Mouse (Mus musculus): Measurements from ENCODE around the gene Des.
A peak's percentile ranks its signal among the peaks of the same experiment; 100 is the strongest.

The Des gene

GRCm38 (mm10) chr1:75384470-75385141, 24.5 kb downstream of the Des start:
- no peak for DNase-seq (ENCODE audit: low read depth)

- DNase-seq (ENCODE audit: low read depth) = no peak
Measured at GRCm38 (mm10) chr1:75385142-75385730, 25.1 kb downstream of the Des start.

GRCm38 (mm10) chr1:75386149-75386548, 26.0 kb downstream of the Des start:
- DNase-seq (ENCODE audit: low read depth) = no peak

GRCm38 (mm10) chr1:75387469-75387928, 27.4 kb downstream of the Des start:
- DNase-seq (ENCODE audit: low read depth) = no peak

- no peak for DNase-seq (ENCODE audit: low read depth)
Measured at GRCm38 (mm10) chr1:75387929-75388897, 28.1 kb downstream of the Des start.

- DNase-seq (ENCODE audit: low read depth) = no peak
Measured at GRCm38 (mm10) chr1:75388898-75389515, 28.9 kb downstream of the Des start.

- DNase-seq (ENCODE audit: low read depth) = no peak
Measured at GRCm38 (mm10) chr1:75393139-75393538, 33.0 kb downstream of the Des start.

- DNase-seq (ENCODE audit: low read depth) = no peak
Measured at GRCm38 (mm10) chr1:75393846-75394245, 33.7 kb downstream of the Des start.

- peak; percentile 77 for DNase-seq (ENCODE audit: low read depth)
Measured at GRCm38 (mm10) chr1:75398761-75399402, 38.8 kb downstream of the Des start.

- DNase-seq (ENCODE audit: low read depth) = no peak
Measured at GRCm38 (mm10) chr1:75399755-75400492, 39.8 kb downstream of the Des start.

- peak; percentile 20 for DNase-seq (ENCODE audit: low read depth)
Measured at GRCm38 (mm10) chr1:75400493-75401115, 40.5 kb downstream of the Des start.

GRCm38 (mm10) chr1:75405547-75405946, 45.4 kb downstream of the Des start:
- DNase-seq (ENCODE audit: low read depth) = no peak

GRCm38 (mm10) chr1:75406173-75406572, 46.0 kb downstream of the Des start:
- no peak for DNase-seq (ENCODE audit: low read depth)

GRCm38 (mm10) chr1:75407056-75407455, 46.9 kb downstream of the Des start:
- no peak for DNase-seq (ENCODE audit: low read depth)

- no peak for DNase-seq (ENCODE audit: low read depth)
Measured at GRCm38 (mm10) chr1:75408210-75408609, 48.1 kb downstream of the Des start.

GRCm38 (mm10) chr1:75409950-75410349, 49.8 kb downstream of the Des start:
- no peak for DNase-seq (ENCODE audit: low read depth)

- no peak for DNase-seq (ENCODE audit: low read depth)
Measured at GRCm38 (mm10) chr1:75412196-75412595, 52.1 kb downstream of the Des start.

- peak; percentile 35 for DNase-seq (ENCODE audit: low read depth)
Measured at GRCm38 (mm10) chr1:75413749-75414148, 53.6 kb downstream of the Des start.

All from 416B (cell line).